Mouse (Mus musculus): ENCODE measurements around the gene Dlg3.

DNA sequence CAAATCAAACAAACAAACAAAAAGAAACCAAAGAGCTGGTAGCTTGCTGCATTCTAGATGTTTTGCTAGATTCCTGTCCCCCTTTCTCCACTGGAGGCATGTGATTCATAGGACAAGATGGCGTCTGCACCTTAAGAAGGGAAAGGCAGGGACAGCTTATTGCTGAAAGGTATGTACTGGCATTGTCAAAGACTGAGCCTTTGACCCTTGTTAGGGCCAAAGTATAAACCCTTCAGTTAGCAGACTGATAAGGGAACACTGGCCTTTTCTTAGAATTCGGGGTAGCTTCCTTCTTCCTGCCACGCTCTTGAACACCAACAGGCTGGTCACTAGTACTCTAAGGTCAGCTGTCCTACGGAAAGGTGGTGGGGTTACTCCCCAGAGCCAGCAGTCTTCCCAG lies 29.8 kb downstream of the Dlg3 start:
- TF ChIP-seq CTCF (conservative IDR thresholded peaks at IDR 0.05; ENCODE audit: low read length) (no peak), POU5F1 (IDR thresholded peaks at IDR 0.05; ENCODE audit: borderline replicate concordance, low read length) (no peak)
